Mouse (Mus musculus) R1 (cell line): ENCODE results near the gene Sorcs2.

Experiments used
- DNase-seq: peaks from one replicate; pipeline ENCODE4 v3.0.0-alpha.2; 2018; ENCODE audit warnings: low read depth, low spot score

Gene Sorcs2

GRCm38 (mm10) chr5:36304299-36304980 is 93.5 kb downstream of the Sorcs2 start:
- DNase-seq: no peak

GRCm38 (mm10) chr5:36301166-36301565 is 96.8 kb downstream of the Sorcs2 start:
- no peak for DNase-seq

- no peak for DNase-seq
Measured at GRCm38 (mm10) chr5:36298049-36298448, 99.9 kb downstream of the Sorcs2 start.

- no peak for DNase-seq
Measured at GRCm38 (mm10) chr5:36297246-36297645, 100.7 kb downstream of the Sorcs2 start.

- no peak for DNase-seq
Measured at GRCm38 (mm10) chr5:36293109-36293900, 104.6 kb downstream of the Sorcs2 start.

GRCm38 (mm10) chr5:36292321-36292720 is 105.6 kb downstream of the Sorcs2 start:
- no peak for DNase-seq

GRCm38 (mm10) chr5:36291191-36291590 is 106.7 kb downstream of the Sorcs2 start:
- DNase-seq: peak; percentile 43

GRCm38 (mm10) chr5:36285405-36285804 is 112.5 kb downstream of the Sorcs2 start:
- DNase-seq: no peak

- no peak for DNase-seq
Measured at GRCm38 (mm10) chr5:36279896-36280295, 118.0 kb downstream of the Sorcs2 start.

- no peak for DNase-seq
Measured at GRCm38 (mm10) chr5:36274684-36275394, 123.1 kb downstream of the Sorcs2 start.

- no peak for DNase-seq
Measured at GRCm38 (mm10) chr5:36267194-36267769, 130.7 kb downstream of the Sorcs2 start.

- DNase-seq: no peak
Measured at GRCm38 (mm10) chr5:36260862-36261261, 137.1 kb downstream of the Sorcs2 start.

GRCm38 (mm10) chr5:36259691-36260124 is 138.2 kb downstream of the Sorcs2 start:
- no peak for DNase-seq

GRCm38 (mm10) chr5:36258387-36259181 is 139.4 kb downstream of the Sorcs2 start:
- no peak for DNase-seq

GRCm38 (mm10) chr5:36257008-36257407 is 140.9 kb downstream of the Sorcs2 start:
- no peak for DNase-seq

GRCm38 (mm10) chr5:36254642-36255516 is 143.1 kb downstream of the Sorcs2 start:
- no peak for DNase-seq

- DNase-seq: no peak
Measured at GRCm38 (mm10) chr5:36252746-36253504, 145.0 kb downstream of the Sorcs2 start.

GRCm38 (mm10) chr5:36248022-36248421 is 149.9 kb downstream of the Sorcs2 start:
- no peak for DNase-seq

GRCm38 (mm10) chr5:36237526-36237925 is 160.4 kb downstream of the Sorcs2 start:
- peak; percentile 94 for DNase-seq
